Mouse (Mus musculus) myocyte (in vitro differentiated cells): ENCODE measurements around the gene 2010300C02Rik.

Experiments
- CEBPB ChIP-seq: IDR thresholded peaks from 2 replicates; pipeline ENCODE4 v1.6.1; 2011; ENCODE audit warnings: mild to moderate bottlenecking, moderate library complexity; ENCODE audit not compliant: poor library complexity, insufficient read depth, severe bottlenecking
- E2F4 ChIP-seq: IDR thresholded peaks from one replicate; pipeline ENCODE4 v1.6.1; 2011; ENCODE audit warnings: mild to moderate bottlenecking, control low read depth, moderate library complexity; ENCODE audit not compliant: insufficient read depth

- TF ChIP-seq CEBPB (no peak), E2F4 (no peak)
These were observed 136.0 kb downstream of the 2010300C02Rik start for GRCm38 (mm10) chr1:37583795-37584464.
